Mouse (Mus musculus) urinary bladder, adult 2 months (tissue): ENCODE data around the gene Hnrnpa1. TPM values are rescaled to one million over a fixed set of nuclear protein-coding genes. Genes with fewer than 3 reads are reported as not detected.
"Not testable (repeated sequence)": the region's sequence is repeated elsewhere in the genome, so short reads cannot be mapped to it uniquely, and the experiment has no call there.

Source experiments
- DNase-seq: peaks from one replicate; pipeline ENCODE4 v3.0.0; 2022; ENCODE audit warnings: low spot score
- polyA plus RNA-seq: library from polyadenylated mRNA; depleted of rRNA; stranded (reverse); fragments of >200 nt; gene quantifications from 2 replicates; pipeline ENCODE4 v1.2.3, GENCODE M21; 2012; rRNA removed

Hnrnpa1 gene
- polyA plus RNA-seq, 1 experiment: 323 TPM

GRCm38 (mm10) chr15:103272419-103273279 lies 32.4 kb downstream of the Hnrnpa1 start, which contains the start of gene Copz1:
TSS of gene Copz1 (plus strand) at chr15:103272714.
- DNase-seq: peak; percentile 86

DNA sequence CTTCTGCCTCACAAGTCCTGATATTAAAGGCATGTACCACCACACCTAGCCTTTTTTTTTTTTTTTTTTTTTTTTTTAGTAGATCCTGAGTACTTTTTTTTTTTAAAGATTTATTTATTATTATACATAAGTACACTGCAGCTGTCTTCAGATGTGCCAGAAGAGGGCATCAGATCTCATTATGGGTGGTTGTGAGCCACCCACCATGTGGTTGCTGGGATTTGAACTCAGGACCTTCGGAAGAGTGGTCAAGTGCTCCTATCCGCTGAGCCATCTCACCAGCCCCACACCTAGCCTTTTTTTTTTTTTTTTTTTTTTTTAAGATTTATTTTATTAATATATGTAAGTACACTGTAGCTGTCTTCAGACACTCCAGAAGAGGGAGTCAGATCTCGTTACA lies 35.7 kb downstream of the Hnrnpa1 start:
- DNase-seq: not testable (repeated sequence)

GRCm38 (mm10) chr15:103277949-103278348 lies 37.7 kb downstream of the Hnrnpa1 start:
- no peak for DNase-seq

- DNase-seq: no peak
These were observed 39.5 kb downstream of the Hnrnpa1 start for GRCm38 (mm10) chr15:103279750-103280149.

DNA sequence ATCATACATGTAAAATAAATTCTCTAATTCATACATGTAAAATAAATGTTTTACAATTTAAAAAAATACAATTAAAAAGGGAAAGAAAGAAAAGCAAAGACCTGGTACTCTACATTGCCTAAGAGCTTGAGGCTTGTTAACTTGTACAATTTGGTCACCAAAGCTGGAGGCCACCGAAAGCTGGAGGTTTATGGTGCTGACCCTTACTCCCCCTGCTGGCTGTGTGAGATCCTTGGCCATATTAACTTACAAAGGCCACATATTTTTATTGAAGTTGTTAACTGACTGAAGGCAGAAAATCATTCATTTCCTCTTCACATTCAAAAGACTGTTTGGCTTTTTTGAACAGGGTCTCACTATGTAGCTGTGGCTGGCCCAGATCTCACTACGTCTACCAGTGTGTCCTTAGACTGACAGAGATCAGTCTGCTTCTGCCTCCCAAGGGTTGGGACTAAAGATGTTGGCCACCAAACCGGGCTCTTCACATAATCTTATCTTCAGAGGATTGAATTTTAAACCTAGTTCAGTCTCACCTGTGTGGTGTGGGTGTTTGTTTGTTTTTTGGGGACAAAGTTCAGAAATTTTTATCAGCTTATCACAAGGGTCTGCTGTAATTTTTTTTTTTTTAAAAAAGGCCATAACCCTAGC lies 40.7 kb downstream of the Hnrnpa1 start:
- DNase-seq: no peak

- DNase-seq: no peak
These were observed 41.4 kb downstream of the Hnrnpa1 start for GRCm38 (mm10) chr15:103281465-103282205.

- DNase-seq: no peak
These were observed 43.8 kb downstream of the Hnrnpa1 start for GRCm38 (mm10) chr15:103284066-103284465.

GRCm38 (mm10) chr15:103284647-103285046 lies 44.4 kb downstream of the Hnrnpa1 start:
- DNase-seq: no peak

GRCm38 (mm10) chr15:103285778-103286417 lies 45.7 kb downstream of the Hnrnpa1 start:
- DNase-seq: no peak

DNA sequence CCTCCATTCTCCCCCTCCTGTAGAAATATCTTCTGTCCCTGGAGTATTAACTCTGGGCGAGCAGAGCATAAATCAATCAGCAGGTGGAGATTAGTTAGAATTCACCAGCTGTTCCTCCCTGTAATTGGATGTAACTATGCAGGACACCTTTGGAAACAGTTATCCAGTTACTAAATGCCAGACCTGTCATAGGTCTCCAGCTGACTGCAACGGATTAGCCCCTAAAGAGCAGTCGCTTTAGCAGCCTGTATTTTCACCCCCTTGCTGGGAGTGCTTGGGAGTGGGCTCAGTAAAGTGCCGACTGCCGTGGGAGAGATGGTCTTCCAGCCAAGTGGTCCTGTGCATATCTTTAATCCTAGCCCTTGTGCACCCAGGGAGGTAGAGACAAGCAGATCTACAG lies 49.4 kb downstream of the Hnrnpa1 start:
- no peak for DNase-seq

DNA sequence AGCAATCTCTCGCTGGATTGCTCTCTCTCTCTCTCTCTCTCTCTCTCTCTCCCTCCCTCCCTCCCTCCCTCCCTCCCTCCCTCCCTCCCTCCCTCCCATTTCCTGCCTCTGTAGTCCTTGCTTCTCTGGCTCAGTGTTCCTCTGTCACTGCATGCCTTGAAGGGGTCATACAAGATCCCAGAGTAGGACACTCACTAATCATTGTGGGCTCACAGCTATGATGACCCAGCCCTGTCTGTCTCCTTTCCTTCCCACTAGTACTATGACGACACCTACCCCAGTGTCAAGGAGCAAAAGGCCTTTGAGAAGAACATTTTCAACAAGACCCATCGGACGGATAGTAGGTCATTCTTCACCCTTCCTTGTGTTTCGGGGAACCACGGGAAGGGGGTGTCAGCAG lies 50.2 kb downstream of the Hnrnpa1 start:
- no peak for DNase-seq

DNA sequence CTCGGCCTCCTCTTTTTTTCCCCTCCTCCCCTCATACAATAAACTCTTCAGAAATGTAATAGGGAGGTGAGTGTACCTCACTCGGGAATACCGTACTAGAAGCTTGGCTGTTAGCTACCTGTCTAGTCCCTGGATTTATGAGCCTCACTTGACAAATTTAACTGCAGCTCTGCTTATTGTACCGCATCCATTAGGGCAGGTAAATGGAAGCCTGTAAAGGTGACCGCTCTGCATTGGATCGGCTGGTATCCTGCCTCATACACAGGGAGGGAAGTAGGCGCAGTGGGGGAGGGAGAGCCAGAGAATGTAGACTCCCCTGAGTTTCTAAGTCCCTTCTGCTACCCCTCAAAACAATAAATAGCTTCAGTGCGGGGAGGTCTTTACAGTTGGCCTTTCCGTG lies 50.6 kb downstream of the Hnrnpa1 start:
- no peak for DNase-seq

- DNase-seq: no peak
These were observed 52.6 kb downstream of the Hnrnpa1 start for GRCm38 (mm10) chr15:103292673-103293345.

- no peak for DNase-seq
These were observed 53.1 kb downstream of the Hnrnpa1 start for GRCm38 (mm10) chr15:103293375-103293774.

DNA sequence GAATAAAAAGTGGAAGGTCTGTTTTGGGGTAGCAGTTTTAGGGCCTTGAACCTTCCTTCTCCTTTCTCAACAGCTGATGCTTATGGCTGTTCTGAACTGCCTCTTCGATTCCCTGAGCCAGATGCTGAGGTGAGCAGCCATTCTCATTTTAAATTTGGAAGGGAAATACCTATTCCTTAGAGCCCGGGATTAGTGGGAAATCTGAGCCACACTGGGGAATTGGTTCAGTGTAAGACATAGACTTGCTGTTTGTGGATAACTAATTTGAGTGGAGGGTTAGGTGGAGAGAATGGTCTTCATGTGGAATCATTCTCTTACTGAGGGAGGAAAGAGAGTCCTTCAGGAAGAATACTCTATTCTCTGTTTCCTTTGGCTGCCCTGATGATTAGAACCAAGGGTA lies 54.4 kb downstream of the Hnrnpa1 start:
- no peak for DNase-seq

- no peak for DNase-seq
These were observed 55.6 kb downstream of the Hnrnpa1 start for GRCm38 (mm10) chr15:103295851-103296250.

Other genes with a start within 250 kb of the Hnrnpa1 start
- 0.39 and 0.47 TPM in 2 replicates for gene Hoxc8, start 249.8 kb upstream of the Hnrnpa1 start, polyA plus RNA-seq
- 2.1 and 2.5 TPM in 2 replicates for gene Hoxc6, start 242.2 kb upstream of the Hnrnpa1 start, polyA plus RNA-seq
- 0.76 and 0.80 TPM in 2 replicates for gene Hoxc4, start 221.5 kb upstream of the Hnrnpa1 start, polyA plus RNA-seq
- gene Smug1, start 73.3 kb upstream of the Hnrnpa1 start, polyA plus RNA-seq: 15.1 and 18.5 TPM in 2 replicates
- gene Cbx5, start 616 bp upstream of the Hnrnpa1 start, polyA plus RNA-seq: 23.9 and 24.4 TPM in 2 replicates
- gene Nfe2, start 18.0 kb downstream of the Hnrnpa1 start, polyA plus RNA-seq: 0.28 and 0.34 TPM in 2 replicates
- 125 and 135 TPM in 2 replicates for gene Copz1, start 32.3 kb downstream of the Hnrnpa1 start, polyA plus RNA-seq
- gene Gpr84, start 70.2 kb downstream of the Hnrnpa1 start, polyA plus RNA-seq: not detected in 2 replicates
- 9.9 and 15.6 TPM in 2 replicates for gene Zfp385a, start 99.7 kb downstream of the Hnrnpa1 start, polyA plus RNA-seq
- 138 and 146 TPM in 2 replicates for gene Itga5, start 126.3 kb downstream of the Hnrnpa1 start, polyA plus RNA-seq
- 0.08 TPM in 1 of 2 replicates, not detected in the other for gene Gtsf1, start 190.0 kb downstream of the Hnrnpa1 start, polyA plus RNA-seq
- gene Gtsf2, start 208.0 kb downstream of the Hnrnpa1 start, polyA plus RNA-seq: not detected in 2 replicates
- gene Nckap1l, start 213.4 kb downstream of the Hnrnpa1 start, polyA plus RNA-seq: 6.0 and 7.8 TPM in 2 replicates